Mouse (Mus musculus): Measurements from ENCODE around the gene Zfp648. TPM values are rescaled to one million over a fixed set of nuclear protein-coding genes. Genes with fewer than 3 reads are reported as not detected.

The Zfp648 gene
- under 1 TPM; 0.32 to 0.36 TPM for total RNA-seq (2021)

GRCm38 (mm10) chr1:154200955-154201722 is at the start of gene Zfp648:
Gene Zfp648 (plus strand): TSS chr1:154201187.
- intact Hi-C loops (cut with DNase I): no loop called here
- DNase-seq: no peak

- intact Hi-C loops (cut with DNase I): no loop called here
- no peak for DNase-seq
These were observed 48.4 kb upstream of the Zfp648 start for GRCm38 (mm10) chr1:154152539-154152938.

- no peak for DNase-seq
- intact Hi-C loops (cut with DNase I): no loop called here
These were observed 47.2 kb upstream of the Zfp648 start for GRCm38 (mm10) chr1:154153800-154154199.

GRCm38 (mm10) chr1:154156177-154157062 is 44.6 kb upstream of the Zfp648 start:
- DNase-seq: peak; percentile 21
- intact Hi-C loops (cut with DNase I): no loop called here

GRCm38 (mm10) chr1:154157131-154157530 is 43.9 kb upstream of the Zfp648 start:
- intact Hi-C loops (cut with DNase I): no loop called here

GRCm38 (mm10) chr1:154167696-154168095 is 33.3 kb upstream of the Zfp648 start:
- intact Hi-C loops (cut with DNase I): no loop called here
- DNase-seq: no peak

More at GRCm38 (mm10) chr1:154157131-154157530, 43.9 kb upstream of the Zfp648 start:
- no peak for DNase-seq

- DNase-seq: no peak
These were observed 25.7 kb upstream of the Zfp648 start for GRCm38 (mm10) chr1:154175334-154175733.

GRCm38 (mm10) chr1:154177781-154178180 is 23.2 kb upstream of the Zfp648 start:
- intact Hi-C loops (cut with DNase I): no loop called here
- DNase-seq: no peak

More at GRCm38 (mm10) chr1:154175334-154175733, 25.7 kb upstream of the Zfp648 start:
- intact Hi-C loops (cut with DNase I): no loop called here

GRCm38 (mm10) chr1:154178541-154179155 is 22.3 kb upstream of the Zfp648 start:
- DNase-seq: no peak
- intact Hi-C loops (cut with DNase I): no loop called here

- peak; percentile 83 for DNase-seq
- intact Hi-C loops (cut with DNase I): loop anchor here (2.0 to 10.0 kb wide), 2 partner anchors 434 to 626 kb away; partner anchors contain the start of gene Npl
These were observed 20.0 kb upstream of the Zfp648 start for GRCm38 (mm10) chr1:154180952-154181351.

- intact Hi-C loops (cut with DNase I): loop anchor here (2.0 to 10.0 kb wide), 2 partner anchors 288 to 628 kb away; partner anchors contain the start of gene Npl
- no peak for DNase-seq
These were observed 18.5 kb upstream of the Zfp648 start for GRCm38 (mm10) chr1:154182396-154183076.

GRCm38 (mm10) chr1:154183077-154183751 is 17.8 kb upstream of the Zfp648 start:
- no peak for DNase-seq
- intact Hi-C loops (cut with DNase I): loop anchor here (2.0 to 10.0 kb wide), 2 partner anchors 288 to 628 kb away; partner anchors contain the start of gene Npl

GRCm38 (mm10) chr1:154188229-154188628 is 12.8 kb upstream of the Zfp648 start:
- intact Hi-C loops (cut with DNase I): loop anchor here (10.0 kb wide), 1 partner anchor 633 kb away; the partner anchor contains the start of gene Npl
- no peak for DNase-seq

- no peak for DNase-seq
- intact Hi-C loops (cut with DNase I): loop anchor here (10.0 kb wide), 1 partner anchor 634 kb away; the partner anchor contains the start of gene Npl
These were observed 12.4 kb upstream of the Zfp648 start for GRCm38 (mm10) chr1:154188631-154189030.

GRCm38 (mm10) chr1:154189842-154190530 is 11.0 kb upstream of the Zfp648 start:
- intact Hi-C loops (cut with DNase I): loop anchor here (10.0 kb wide), 1 partner anchor 635 kb away; the partner anchor contains the start of gene Npl
- peak; percentile 62 for DNase-seq

- intact Hi-C loops (cut with DNase I): no loop called here
These were observed 2.1 kb upstream of the Zfp648 start for GRCm38 (mm10) chr1:154198896-154199295.

GRCm38 (mm10) chr1:154202580-154202979 is 1.6 kb downstream of the Zfp648 start:
- intact Hi-C loops (cut with DNase I): no loop called here

More at GRCm38 (mm10) chr1:154198896-154199295, 2.1 kb upstream of the Zfp648 start:
- no peak for DNase-seq

GRCm38 (mm10) chr1:154203386-154203785 is 2.4 kb downstream of the Zfp648 start:
- no peak for DNase-seq
- intact Hi-C loops (cut with DNase I): no loop called here

More at GRCm38 (mm10) chr1:154202580-154202979, 1.6 kb downstream of the Zfp648 start:
- peak; percentile 52 for DNase-seq
